Mouse (Mus musculus) megakaryocyte progenitor cell, adult 5-6 weeks (primary cell): ENCODE data around the gene Sox2. TPM values are rescaled to one million over a fixed set of nuclear protein-coding genes. Genes with fewer than 3 reads are reported as not detected.

ENCODE experiments used
- ATAC-seq: replicated peaks from 2 replicates; pipeline ENCODE4 v1.8.0; 2016; ENCODE audit warnings: mild to moderate bottlenecking, moderate TSS enrichment, inconsistent platforms; ENCODE audit not compliant: poor library complexity
- total RNA-seq, 2 experiments: library from RNA; stranded (forward) in 1 of 2; stranded (reverse) in 1 of 2; fragments of 157-497, 149-512 nt in 1 of 2; fragments of 200-1000 nt in 1 of 2; gene quantifications; 2 replicates each; pipeline versions ENCODE4 v1.2.3 to v1.2.4; 2015 to 2017

Gene Sox2
- total RNA-seq, 2 experiments from 2014 or later = not detected

- ATAC-seq = no peak
Observed at GRCm38 (mm10) chr3:34658966-34659535, 8.8 kb downstream of the Sox2 start.

- ATAC-seq = no peak
Observed at GRCm38 (mm10) chr3:34659861-34660260, 9.7 kb downstream of the Sox2 start.

GRCm38 (mm10) chr3:34660542-34661290 is 10.5 kb downstream of the Sox2 start:
- ATAC-seq = no peak

- ATAC-seq = no peak
Observed at GRCm38 (mm10) chr3:34661341-34662007, 11.3 kb downstream of the Sox2 start.

GRCm38 (mm10) chr3:34662008-34662711 is 12.0 kb downstream of the Sox2 start:
- no peak for ATAC-seq

- ATAC-seq = no peak
Observed at GRCm38 (mm10) chr3:34662712-34663655, 12.8 kb downstream of the Sox2 start.

GRCm38 (mm10) chr3:34663701-34664635 is 13.8 kb downstream of the Sox2 start:
- ATAC-seq = no peak; the same call in 1 of the 2 replicates

GRCm38 (mm10) chr3:34664636-34665531 is 14.7 kb downstream of the Sox2 start:
- ATAC-seq = no peak

- ATAC-seq = no peak
Observed at GRCm38 (mm10) chr3:34665751-34666665, 15.8 kb downstream of the Sox2 start.

GRCm38 (mm10) chr3:34667180-34667579 is 17.0 kb downstream of the Sox2 start:
- no peak for ATAC-seq

GRCm38 (mm10) chr3:34667881-34668817 is 17.9 kb downstream of the Sox2 start:
- no peak for ATAC-seq

GRCm38 (mm10) chr3:34671024-34671660 is 20.9 kb downstream of the Sox2 start:
- ATAC-seq = no peak

GRCm38 (mm10) chr3:34678840-34679239 is 28.6 kb downstream of the Sox2 start:
- no peak for ATAC-seq

GRCm38 (mm10) chr3:34679439-34679838 is 29.2 kb downstream of the Sox2 start:
- ATAC-seq = no peak

GRCm38 (mm10) chr3:34679921-34680320 is 29.7 kb downstream of the Sox2 start:
- ATAC-seq = no peak

- ATAC-seq = no peak
Observed at GRCm38 (mm10) chr3:34688072-34688471, 37.9 kb downstream of the Sox2 start.
